Mouse (Mus musculus): Measurements from ENCODE around the gene Fgfrl1.

Fgfrl1 gene

DNA sequence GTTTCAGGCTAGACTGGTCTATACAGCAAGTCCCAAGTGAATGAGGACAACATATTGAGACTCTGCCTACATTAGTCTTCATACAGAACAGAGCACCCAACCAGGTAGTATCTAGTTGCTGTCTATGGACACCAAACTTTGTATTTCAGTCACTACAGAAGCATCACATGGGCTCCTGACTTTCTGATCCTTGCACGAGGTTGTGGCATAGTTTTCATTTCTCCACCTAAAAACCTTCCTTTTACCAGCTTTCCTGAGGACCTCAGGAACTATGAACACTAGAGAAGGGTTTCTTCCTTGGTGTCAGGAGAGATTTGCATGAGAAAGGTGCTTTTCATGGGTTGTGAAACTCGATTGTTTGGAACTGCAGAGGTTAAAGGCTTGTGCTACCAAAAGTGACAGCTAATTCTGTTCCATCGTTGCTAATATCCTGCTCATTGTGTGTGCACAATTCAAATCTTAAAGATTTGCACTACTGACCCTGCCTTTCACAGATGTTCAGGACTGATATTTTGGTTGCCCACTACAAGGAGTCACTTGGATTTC, 23.7 kb upstream of the Fgfrl1 start:
- DNase-seq = no peak

DNA sequence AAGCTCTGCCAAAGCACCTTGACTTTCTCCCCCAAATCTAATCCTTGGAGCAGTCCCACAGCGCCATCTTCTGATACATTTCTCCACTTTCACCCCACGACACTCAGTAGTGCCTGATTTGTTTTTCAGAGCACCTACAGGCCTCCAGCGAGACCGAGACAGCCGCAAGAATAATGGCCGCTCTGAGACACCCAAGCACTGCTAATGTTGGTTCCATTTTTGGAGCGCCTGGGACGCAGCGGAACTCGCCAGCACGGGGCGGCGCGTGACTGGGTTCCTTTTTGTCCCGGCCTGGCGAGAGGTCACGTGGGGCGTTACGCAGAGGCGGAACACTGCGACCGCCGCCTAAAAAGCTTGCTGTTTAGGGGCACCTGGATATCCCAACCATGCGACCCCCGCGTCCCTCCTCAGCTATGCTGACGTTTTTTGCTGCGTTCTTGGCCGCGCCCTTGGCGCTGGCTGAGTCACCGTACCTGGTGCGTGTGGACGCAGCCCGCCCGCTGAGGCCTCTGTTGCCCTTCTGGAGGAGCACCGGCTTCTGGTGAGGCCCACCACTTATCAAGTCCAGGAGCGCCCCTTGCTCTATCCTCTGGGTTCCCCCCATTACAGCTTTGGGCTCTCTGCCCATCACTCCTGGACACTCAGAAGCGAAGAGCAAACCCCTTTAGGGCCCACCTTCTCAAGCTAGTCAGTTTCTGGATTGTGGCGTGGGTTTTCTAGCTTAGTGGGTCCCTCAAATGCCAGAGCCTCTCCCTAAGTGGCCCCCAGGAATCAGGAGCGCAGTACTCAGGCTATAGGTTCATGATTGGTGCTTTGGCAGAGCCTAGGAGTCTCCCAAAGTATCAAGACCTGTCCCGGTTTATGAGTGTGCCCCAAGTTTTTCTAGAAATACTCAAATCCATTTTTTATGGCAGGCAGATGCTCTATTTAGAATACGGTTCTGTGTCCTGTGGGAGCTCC, 22.9 kb upstream of the Fgfrl1 start, which contains the start of gene Dgkq:
Dgkq (minus strand) TSS at position 696 of the 960 bp plus-strand sequence.
- DNase-seq = peak; percentile 92

GRCm38 (mm10) chr5:108669986-108670385, 22.2 kb upstream of the Fgfrl1 start:
- DNase-seq = no peak

GRCm38 (mm10) chr5:108670785-108671184, 21.4 kb upstream of the Fgfrl1 start:
- DNase-seq = peak; percentile 61

- no peak for DNase-seq
Measured at GRCm38 (mm10) chr5:108671757-108672156, 20.4 kb upstream of the Fgfrl1 start.

- DNase-seq = peak; percentile 75
Measured at GRCm38 (mm10) chr5:108674624-108675023, 17.6 kb upstream of the Fgfrl1 start.

DNA sequence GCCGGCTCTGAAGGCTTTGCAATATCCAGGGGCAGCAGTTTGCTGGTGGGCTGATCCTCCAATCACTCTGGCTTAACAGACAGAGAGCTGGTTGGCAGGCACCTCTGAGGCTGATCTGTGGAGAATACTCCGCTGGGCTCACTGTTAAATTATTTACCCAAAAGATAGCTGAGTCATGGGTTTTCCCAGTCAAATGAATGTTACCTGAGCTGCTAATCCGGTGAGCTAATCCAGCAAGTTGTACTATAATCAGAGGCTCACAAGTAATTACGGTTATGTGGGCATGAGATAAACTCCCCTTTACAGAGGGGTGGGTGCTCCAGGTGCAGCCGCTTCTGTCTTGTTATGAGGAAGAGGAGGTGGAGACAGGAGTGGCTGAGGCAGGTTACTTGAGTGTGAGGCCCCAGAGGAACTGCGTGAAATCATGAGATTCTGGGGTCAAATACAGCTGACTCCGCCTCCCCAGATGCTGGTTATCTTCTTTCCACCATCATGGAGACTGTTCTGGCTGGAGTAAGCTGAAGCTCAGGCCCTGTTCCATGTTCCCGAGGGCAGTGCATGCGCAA, 16.8 kb upstream of the Fgfrl1 start, which contains the start of gene Slc26a1:
Slc26a1 (minus strand) TSS at position 319 of the 566 bp plus-strand sequence.
- DNase-seq = peak; percentile 77

GRCm38 (mm10) chr5:108676772-108677498, 15.2 kb upstream of the Fgfrl1 start:
- no peak for DNase-seq

DNA sequence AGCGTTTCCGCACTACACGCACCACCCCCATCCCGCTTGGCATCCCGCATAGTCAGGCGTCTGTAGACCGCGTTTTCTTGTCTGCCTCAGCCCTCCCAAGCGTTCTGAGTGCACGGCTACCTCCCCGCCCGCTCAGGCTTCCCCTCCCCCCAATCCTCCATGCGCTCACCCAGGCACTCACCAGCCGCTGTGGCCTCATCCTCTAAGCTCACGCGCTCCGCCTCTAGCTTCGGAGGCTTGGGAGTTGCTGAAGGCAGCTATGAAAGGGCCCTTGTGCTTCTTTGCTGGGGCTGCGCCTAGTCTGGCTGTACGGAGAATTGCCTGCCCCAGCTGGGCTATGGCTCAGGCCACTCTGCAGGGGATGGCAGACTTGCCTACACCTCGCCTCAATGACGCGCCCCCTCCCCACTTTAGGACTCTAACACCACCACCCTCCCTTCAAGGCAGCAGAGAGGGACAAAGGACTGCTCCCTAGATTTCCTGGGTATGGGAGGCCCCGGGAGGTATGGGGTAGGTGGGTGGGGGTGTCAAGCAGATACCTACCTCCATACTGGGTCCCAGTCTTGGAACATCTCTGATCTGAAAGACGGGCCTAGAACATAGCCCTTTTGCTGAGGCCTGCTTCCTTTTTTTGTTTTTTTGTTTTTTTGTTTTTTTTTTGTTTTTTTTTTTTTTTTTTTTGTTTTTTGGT, 14.4 kb upstream of the Fgfrl1 start:
- DNase-seq = peak; percentile 65

- peak; percentile 61 for DNase-seq
Measured at GRCm38 (mm10) chr5:108678296-108678854, 13.8 kb upstream of the Fgfrl1 start.

DNA sequence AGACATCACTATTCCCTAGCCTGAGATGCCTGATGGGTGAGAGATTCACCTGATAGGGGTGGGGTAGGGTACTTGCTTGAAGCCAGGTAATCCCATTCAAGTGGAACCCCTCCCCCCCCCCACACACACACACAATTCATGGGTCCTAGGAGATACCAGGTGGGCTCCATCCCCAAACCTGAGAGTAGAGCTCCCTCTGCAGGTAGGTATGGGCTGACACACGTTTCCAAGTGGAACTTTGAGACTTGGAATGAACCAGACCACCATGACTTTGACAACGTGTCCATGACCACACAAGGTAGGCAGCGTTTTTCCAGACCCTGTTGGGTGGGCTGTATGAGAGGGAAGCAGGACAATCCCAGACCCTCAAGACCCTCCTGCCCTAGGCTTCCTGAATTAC, 12.3 kb upstream of the Fgfrl1 start:
- no peak for DNase-seq

GRCm38 (mm10) chr5:108680871-108681270, 11.3 kb upstream of the Fgfrl1 start:
- DNase-seq = no peak

GRCm38 (mm10) chr5:108689091-108689490, 3.1 kb upstream of the Fgfrl1 start:
- no peak for DNase-seq

- DNase-seq = no peak
Measured at GRCm38 (mm10) chr5:108691152-108691551, 1.0 kb upstream of the Fgfrl1 start.

DNA sequence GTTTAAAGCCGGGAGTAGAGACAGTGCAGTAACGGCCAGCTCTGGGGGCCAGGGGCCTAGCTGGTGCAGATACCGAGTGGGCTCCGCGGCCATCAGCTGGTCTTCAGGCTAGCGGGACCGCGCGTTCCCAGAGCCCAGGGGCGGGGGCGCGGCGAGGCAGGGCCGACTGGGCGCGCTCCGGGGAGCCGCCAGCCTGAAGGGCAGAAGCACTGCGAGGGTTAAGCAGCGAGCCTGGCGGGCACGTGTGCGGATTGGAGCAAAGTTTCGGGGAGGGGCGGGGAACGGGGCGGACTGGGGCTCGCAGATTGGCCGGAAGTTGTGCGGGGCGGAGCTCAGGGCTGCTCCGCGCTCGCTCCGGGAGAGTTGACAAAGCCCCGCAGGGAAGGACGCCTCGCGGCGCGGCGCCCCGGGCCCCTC, 1.7 kb downstream of the Fgfrl1 start:
- peak; percentile 93 for DNase-seq

DNA sequence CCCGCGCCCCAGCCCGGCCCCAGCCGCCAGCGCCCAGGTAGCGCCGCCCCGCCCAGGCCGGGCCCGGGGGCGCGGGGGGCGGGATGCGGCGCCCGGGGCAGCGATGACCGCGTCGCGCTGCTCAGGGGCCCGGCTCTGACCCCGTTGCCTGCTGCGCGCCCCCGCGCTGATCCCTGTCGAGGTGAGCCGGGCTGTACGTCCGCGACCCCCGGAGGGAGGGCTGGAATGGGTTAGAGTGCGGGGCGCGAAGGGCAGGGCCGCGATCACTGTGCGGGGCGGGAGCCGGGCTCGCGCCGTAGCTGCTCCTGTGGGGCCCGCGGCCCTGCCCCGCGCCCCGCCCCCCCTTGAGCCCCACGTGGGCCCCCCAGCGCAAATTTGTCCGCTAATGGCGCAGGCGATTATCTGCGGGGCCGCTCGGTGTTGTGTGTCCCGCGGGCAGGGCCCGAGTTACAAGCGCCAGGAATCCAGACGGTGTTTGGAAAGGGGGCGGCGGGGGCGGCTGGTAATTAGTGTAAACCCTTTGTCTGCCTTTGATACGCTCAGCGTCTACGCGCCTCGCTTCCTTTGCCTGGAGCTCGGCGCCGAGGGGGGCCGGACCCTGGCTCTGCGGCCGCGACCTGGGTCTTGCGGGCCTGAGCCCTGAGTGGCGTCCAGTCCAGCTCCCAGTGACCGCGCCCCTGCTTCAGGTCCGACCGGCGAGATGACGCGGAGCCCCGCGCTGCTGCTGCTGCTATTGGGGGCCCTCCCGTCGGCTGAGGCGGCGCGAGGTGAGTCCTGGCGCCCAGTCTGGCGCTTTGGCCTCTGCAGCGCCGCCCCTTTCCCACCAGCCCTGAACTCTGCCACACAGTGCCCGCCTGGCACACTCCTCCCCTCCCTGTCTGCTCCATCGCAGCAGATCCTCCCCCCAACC, 2.4 kb downstream of the Fgfrl1 start:
- peak; percentile 68 for DNase-seq

DNA sequence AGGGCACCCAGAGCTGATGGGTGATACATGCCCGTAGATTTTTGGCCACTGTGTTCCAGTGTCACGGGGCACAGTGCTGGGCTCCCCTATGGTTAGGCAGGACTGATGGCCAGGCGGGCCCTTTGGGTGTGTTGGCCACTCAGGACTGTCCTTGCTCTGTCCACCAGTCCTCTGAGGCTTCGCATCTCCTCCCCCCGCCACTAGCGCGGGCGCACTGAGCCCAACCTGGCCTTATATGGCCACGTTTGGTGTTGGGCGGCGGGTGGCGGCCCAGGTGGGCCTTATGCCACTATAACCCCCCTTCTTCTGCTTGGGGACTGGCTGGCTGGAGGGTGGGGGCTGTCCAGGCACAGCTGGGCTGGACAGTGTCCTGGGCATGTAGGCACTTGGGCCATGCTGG, 3.7 kb downstream of the Fgfrl1 start:
- DNase-seq = no peak

GRCm38 (mm10) chr5:108696542-108696941, 4.4 kb downstream of the Fgfrl1 start:
- DNase-seq = peak; percentile 31

DNA sequence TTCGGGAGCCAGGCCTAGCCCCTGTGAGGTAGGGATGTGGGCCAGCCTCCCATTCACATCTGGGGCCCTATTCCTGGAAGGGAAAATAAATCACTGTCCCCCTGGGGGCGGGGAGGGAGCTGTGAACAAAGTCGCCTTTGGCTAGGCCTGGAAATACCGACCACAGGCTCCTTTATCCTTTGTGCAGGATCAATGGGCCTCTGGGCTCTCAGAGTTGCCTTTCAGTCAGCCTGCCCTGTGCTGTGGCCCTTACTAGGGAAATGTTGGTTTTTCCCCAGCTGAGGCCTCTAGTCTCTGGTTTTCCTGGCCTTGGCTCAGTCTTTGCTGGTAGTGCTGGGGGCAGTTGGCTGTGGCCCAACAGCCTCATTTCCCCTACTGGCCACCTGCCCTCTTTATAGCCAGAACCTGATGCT, 5.2 kb downstream of the Fgfrl1 start:
- DNase-seq = no peak

- no peak for DNase-seq
Measured at GRCm38 (mm10) chr5:108700346-108700745, 8.2 kb downstream of the Fgfrl1 start.
